Mouse (Mus musculus) CH12.LX (cell line): ENCODE data around the gene Wipf1. TPM values are rescaled to one million over a fixed set of nuclear protein-coding genes. Genes with fewer than 3 reads are reported as not detected.
"Not testable (repeated sequence)": the region's sequence is repeated elsewhere in the genome, so short reads cannot be mapped to it uniquely, and the experiment has no call there.

Experiments
- DNase-seq: peaks from one replicate; pipeline ENCODE4 v3.0.0-alpha.2; 2013; ENCODE audit errors: extremely low read depth
- H3K27ac ChIP-seq: 2 replicates; pipeline ENCODE4 v1.5.1; 2012; ENCODE audit warnings: low read depth, mild to moderate bottlenecking, control low read depth, moderate library complexity; ENCODE audit not compliant: insufficient read depth
- H3K27me3 ChIP-seq: replicated peaks from 2 replicates; pipeline ENCODE3; 2012; ENCODE audit warnings: inconsistent platforms
- H3K36me3 ChIP-seq, 2 experiments: replicated peaks in 1 of 2; 2 replicates each; pipeline versions ENCODE3 to v1.6.1; 2012; ENCODE audit warnings: inconsistent platforms in 1 of 2, low read length in 1 of 2, mild to moderate bottlenecking in 1 of 2, mixed read lengths in 1 of 2, moderate library complexity in 1 of 2; ENCODE audit not compliant: control insufficient read depth in 1 of 2, insufficient read depth in 1 of 2
- H3K4me1 ChIP-seq, 2 experiments: 2 replicates each; pipeline ENCODE4 v1.6.1; 2012; ENCODE audit warnings: inconsistent platforms in 1 of 2, moderate library complexity in 1 of 2; ENCODE audit not compliant: insufficient read depth in 2 of 2, control insufficient read depth in 1 of 2
- H3K4me2 ChIP-seq: 2 replicates; pipeline ENCODE4 v1.6.1; 2012; ENCODE audit warnings: low read depth, mild to moderate bottlenecking, control low read depth; ENCODE audit not compliant: poor library complexity, insufficient read depth, severe bottlenecking
- H3K4me3 ChIP-seq, 3 experiments: fragments of 150-350 bp in 1 of 3; sonication (generic) in 1 of 3; replicated peaks in 1 of 3; 2 replicates each; pipeline versions ENCODE3 to v1.5.1; 2011 to 2012; ENCODE audit warnings: low read depth in 2 of 3, low read length in 2 of 3, mild to moderate bottlenecking in 2 of 3, moderate library complexity in 2 of 3, control low read depth in 1 of 3, improper control_type of control experiment in 1 of 3, inconsistent platforms in 1 of 3, mixed read lengths in 1 of 3; ENCODE audit not compliant: poor library complexity in 1 of 3
- H3K79me2 ChIP-seq: replicated peaks from 2 replicates; pipeline ENCODE4 v1.6.1; 2012; ENCODE audit warnings: mild to moderate bottlenecking, moderate library complexity; ENCODE audit not compliant: control insufficient read depth, poor library complexity, insufficient read depth, severe bottlenecking; ENCODE audit errors: extremely low read depth
- H3K9ac ChIP-seq: 2 replicates; pipeline ENCODE4 v1.6.1; 2012; ENCODE audit warnings: low read depth, mild to moderate bottlenecking, control low read depth, moderate library complexity; ENCODE audit not compliant: insufficient read depth
- H3K9me3 ChIP-seq: replicated peaks from 2 replicates; pipeline ENCODE3; 2012; ENCODE audit warnings: low read length, inconsistent platforms, mixed read lengths
- BHLHE40 ChIP-seq: IDR thresholded peaks from 2 replicates; pipeline ENCODE4 v1.6.1; 2011; ENCODE audit warnings: mild to moderate bottlenecking, low read depth, low read length, improper control_type of control experiment
- CTCF ChIP-seq, 2 experiments: IDR thresholded peaks in 1 of 2; conservative IDR thresholded peaks in 1 of 2; 2 replicates each; pipeline ENCODE4 v1.5.1; 2011 to 2012; ENCODE audit warnings: low read depth in 2 of 2, low read length in 2 of 2, improper control_type of control experiment in 1 of 2, inconsistent platforms in 1 of 2, mild to moderate bottlenecking in 1 of 2, moderate library complexity in 1 of 2
- ELF1 ChIP-seq: IDR thresholded peaks from 2 replicates; pipeline ENCODE4 v1.6.1; 2014; ENCODE audit warnings: low read depth, mild to moderate bottlenecking, inconsistent platforms, low read length, improper control_type of control experiment
- EP300 ChIP-seq: IDR thresholded peaks from 2 replicates; pipeline ENCODE4 v1.6.1; 2011; ENCODE audit warnings: low read length, improper control_type of control experiment
- GABPA ChIP-seq: IDR thresholded peaks from 2 replicates; pipeline ENCODE4 v1.6.1; 2012; ENCODE audit warnings: low read depth, low read length, improper control_type of control experiment, inconsistent platforms; ENCODE audit not compliant: insufficient replicate concordance
- HCFC1 ChIP-seq: IDR thresholded peaks from 2 replicates; pipeline ENCODE4 v1.6.1; 2012; ENCODE audit warnings: low read depth, mild to moderate bottlenecking, inconsistent platforms, low read length, improper control_type of control experiment
- JUN ChIP-seq: IDR thresholded peaks from 2 replicates; pipeline ENCODE4 v1.6.1; 2011; ENCODE audit warnings: low read depth, mild to moderate bottlenecking, low read length, improper control_type of control experiment, moderate library complexity; ENCODE audit not compliant: insufficient read depth
- MAFK ChIP-seq: IDR thresholded peaks from 2 replicates; pipeline ENCODE4 v1.6.1; 2011; ENCODE audit warnings: low read length, improper control_type of control experiment; ENCODE audit not compliant: insufficient replicate concordance
- MXI1 ChIP-seq: IDR thresholded peaks from 2 replicates; pipeline ENCODE4 v1.6.1; 2011; ENCODE audit warnings: mild to moderate bottlenecking, low read depth, low read length, improper control_type of control experiment
- POLR2A ChIP-seq: IDR thresholded peaks from 2 replicates; pipeline ENCODE4 v1.6.1; 2011; ENCODE audit warnings: low read depth, mild to moderate bottlenecking, improper control_type of control experiment, low read length
- RCOR1 ChIP-seq: conservative IDR thresholded peaks from 2 replicates; pipeline ENCODE4 v1.6.1; 2012; ENCODE audit warnings: low read depth, mild to moderate bottlenecking, inconsistent platforms, low read length, improper control_type of control experiment
- SIN3A ChIP-seq: IDR thresholded peaks from 2 replicates; pipeline ENCODE4 v1.6.1; 2012; ENCODE audit warnings: low read length, improper control_type of control experiment, inconsistent platforms
- TCF12 ChIP-seq: IDR thresholded peaks from 2 replicates; pipeline ENCODE4 v1.6.1; 2014; ENCODE audit warnings: low read depth, mild to moderate bottlenecking, inconsistent platforms, low read length, improper control_type of control experiment
- USF2 ChIP-seq: conservative IDR thresholded peaks from 2 replicates; pipeline ENCODE4 v1.6.1; 2011; ENCODE audit warnings: low read depth, low read length, improper control_type of control experiment
- ZKSCAN1 ChIP-seq: IDR thresholded peaks from 2 replicates; pipeline ENCODE4 v1.6.1; 2012; ENCODE audit warnings: low read depth, inconsistent platforms, low read length, improper control_type of control experiment, borderline replicate concordance
- ZMIZ1 ChIP-seq: IDR thresholded peaks from 2 replicates; pipeline ENCODE4 v1.6.1; 2012; ENCODE audit warnings: low read depth, mild to moderate bottlenecking, inconsistent platforms, low read length, improper control_type of control experiment
- ZNF384 ChIP-seq: IDR thresholded peaks from 2 replicates; pipeline ENCODE4 v1.6.1; 2012; ENCODE audit warnings: low read depth, low read length, improper control_type of control experiment, inconsistent platforms
- dilution Hi-C: fragments of 300-500 bp; cut with MboI; formaldehyde crosslinking; loops from 2 replicates; pipeline ENCODE4 v1.14.3; 2020; ENCODE audit warnings: low sequenced_read_pairs; ENCODE audit not compliant: extremely low pct_unique_long_range_greater_than_20kb, extremely low pct_ligation_motif_present
- in situ Hi-C: fragments of 300-500 bp; cut with MboI; formaldehyde crosslinking; loops from 3 replicates; pipeline ENCODE4 v1.14.3; 2019; ENCODE audit warnings: low sequenced_read_pairs, low pct_ligation_motif_present, low pct_unique_long_range_greater_than_20kb, mixed read lengths
- polyA plus RNA-seq: library from polyadenylated mRNA; unstranded; fragments of >175 nt; gene quantifications from 2 replicates; pipeline ENCODE4 v1.2.1, GENCODE M21; 2012; ENCODE audit warnings: low read depth; ENCODE audit not compliant: insufficient read length
- total RNA-seq, 2 experiments: library from RNA; depleted of rRNA; stranded (reverse); fragments of 300-350 nt in 1 of 2; fragments of >200 nt in 1 of 2; gene quantifications; 2 replicates each; pipeline ENCODE4 v1.2.3; 2012 to 2014

Wipf1 gene
- total and polyA plus RNA-seq, 3 experiments = 18.3 to 95.0 (median 21.8) TPM

GRCm38 (mm10) chr2:73509248-73510024 lies 20.1 kb downstream of the Wipf1 start:
- no peak for DNase-seq
- Histone ChIP-seq H3K27me3 (no peaks in the 10 kb centered on the region), H3K4me2 (no peak overlapping the region), H3K4me3 (no peak overlapping the region), H3K9me3 (no peaks in the 10 kb centered on the region), H3K4me1 (peaks cover 9 to 25% of the 10 kb centered on the region in 2 experiments), H3K9ac (no peak overlapping the region), H3K27ac (no peak overlapping the region), H3K79me2 (no peaks in the 10 kb centered on the region), H3K36me3 (no peaks in the 10 kb centered on the region)
- TF ChIP-seq MAFK = no peak
- in situ Hi-C loops (no loop called here), dilution Hi-C loops (no loop called here)

GRCm38 (mm10) chr2:73507886-73508285 lies 21.6 kb downstream of the Wipf1 start:
- Histone ChIP-seq H3K27ac (no peak overlapping the region), H3K79me2 (no peaks in the 10 kb centered on the region), H3K4me1 (peaks cover 4 to 17% of the 10 kb centered on the region in 2 experiments), H3K4me3 (no peak overlapping the region), H3K9me3 (no peaks in the 10 kb centered on the region), H3K27me3 (no peaks in the 10 kb centered on the region), H3K9ac (no peak overlapping the region), H3K36me3 (no peaks in the 10 kb centered on the region)
- DNase-seq = no peak
- in situ Hi-C loops (no loop called here), dilution Hi-C loops (no loop called here)
- TF ChIP-seq POLR2A (no peak), MXI1 (no peak), ELF1 (no peak), ZNF384 (no peak)
- TF ChIP-seq, all 38 proteins: peak for 0
- no peak overlapping the region for H3K4me2 ChIP-seq

- H3K9me3 ChIP-seq, H3K4me1 ChIP-seq, H3K4me2 ChIP-seq, H3K4me3 ChIP-seq, DNase-seq, dilution Hi-C loops, H3K27me3 ChIP-seq, in situ Hi-C loops, H3K9ac ChIP-seq, H3K79me2 ChIP-seq, H3K36me3 ChIP-seq, H3K27ac ChIP-seq: not testable (repeated sequence)
Measured at GRCm38 (mm10) chr2:73506337-73506736, 23.2 kb downstream of the Wipf1 start.

GRCm38 (mm10) chr2:73502863-73503429 lies 26.6 kb downstream of the Wipf1 start:
- Histone ChIP-seq H3K79me2 (no peaks in the 10 kb centered on the region), H3K4me1 (peaks cover 0 to 2% of the 10 kb centered on the region in 2 experiments; a peak in 2 of 4 replicates), H3K4me3 (no peak overlapping the region), H3K9me3 (no peaks in the 10 kb centered on the region), H3K9ac (no peak overlapping the region), H3K27ac (no peak overlapping the region), H3K36me3 (no peaks in the 10 kb centered on the region), H3K27me3 (no peaks in the 10 kb centered on the region), H3K4me2 (no peak overlapping the region)
- dilution Hi-C loops = no loop called here
- no peak for DNase-seq
- in situ Hi-C loops = no loop called here
- TF ChIP-seq TCF12 (no peak), CTCF (conservative IDR thresholded peaks at IDR 0.05 in 1 of 2, IDR thresholded peaks at IDR 0.05 in 1 of 2; ENCODE audit: low read depth in 2 of 2, low read length in 2 of 2) (no peak), MXI1 (no peak), HCFC1 (no peak), POLR2A (no peak), ZNF384 (no peak), BHLHE40 (no peak), SIN3A (no peak), USF2 (no peak), ZMIZ1 (no peak), EP300 (no peak), RCOR1 (no peak), MAFK (no peak), JUN (no peak), ZKSCAN1 (no peak), GABPA (no peak)
